Mouse (Mus musculus) NIH3T3 (cell line): ENCODE measurements at regions not wholly inside any gene's neighbourhood (a gene's known extent, or its start where the extent isn't known, plus 50 kb on each side); places are given as distances from the start of the nearest gene placed in this dataset.
A peak's percentile ranks its signal among the peaks of the same experiment; 100 is the strongest.

Experiments used
- DNase-seq: peaks from one replicate; pipeline ENCODE4 v3.0.0-alpha.2; 2012; ENCODE audit warnings: low read depth

DNA sequence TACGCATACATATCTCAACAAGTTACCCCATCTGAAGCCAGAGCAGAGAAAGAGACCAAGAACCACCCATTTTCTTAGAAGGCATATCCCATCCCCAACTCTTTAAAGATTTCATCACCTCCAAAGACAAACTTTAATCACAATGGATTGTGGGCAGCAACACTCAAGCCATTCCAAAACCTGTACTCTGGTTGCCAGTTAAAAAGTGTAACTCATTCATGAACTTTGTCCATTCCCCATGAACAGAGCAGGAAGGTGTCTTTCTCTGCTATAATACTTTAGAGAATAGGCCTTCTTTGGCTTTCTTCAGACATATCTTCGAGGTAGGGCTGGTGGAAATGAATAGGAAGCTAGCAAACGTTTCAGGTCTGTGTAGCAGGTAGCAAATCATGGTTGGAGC lies 160.4 kb downstream of the Fzd1 start:
- DNase-seq = no peak

DNA sequence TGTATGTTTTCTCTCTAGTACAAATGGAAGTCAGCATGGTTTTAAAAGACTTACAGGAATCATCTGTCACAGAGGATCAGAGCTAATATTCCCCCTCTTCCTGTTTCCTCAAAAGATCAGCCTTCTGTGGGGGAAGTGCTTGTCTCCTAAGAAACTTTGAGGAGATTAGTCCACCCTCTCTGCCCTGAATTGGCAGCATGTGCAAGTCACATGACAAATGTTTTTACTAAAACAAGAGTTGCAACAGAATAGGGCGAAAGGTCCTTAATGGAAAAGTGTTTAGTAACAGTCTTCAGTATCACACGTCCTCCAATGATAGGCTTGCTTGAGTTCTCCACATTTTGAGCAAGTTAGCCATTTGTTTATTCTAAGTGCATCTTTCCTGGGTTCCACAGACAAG lies 162.8 kb downstream of the Fzd1 start:
- DNase-seq = peak; percentile 67

DNA sequence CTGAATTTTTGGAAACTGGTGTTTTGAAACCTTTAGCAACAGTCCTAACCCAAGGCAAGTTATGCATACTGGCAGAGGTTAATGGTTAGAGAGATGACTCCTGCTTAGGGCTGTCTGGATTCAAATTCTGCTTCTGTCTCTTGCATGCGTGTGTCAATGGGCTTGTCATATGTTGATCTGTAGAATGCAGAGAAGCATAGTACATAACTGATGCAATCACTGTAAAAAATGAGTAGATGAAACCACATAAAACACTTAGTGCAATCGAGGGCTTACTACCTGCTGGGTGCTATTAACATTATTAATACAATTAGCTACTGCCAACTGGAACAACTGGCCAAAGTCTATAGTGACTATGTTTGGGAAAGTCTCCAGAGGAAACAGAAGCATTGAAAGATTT lies 163.3 kb downstream of the Fzd1 start:
- DNase-seq = no peak

DNA sequence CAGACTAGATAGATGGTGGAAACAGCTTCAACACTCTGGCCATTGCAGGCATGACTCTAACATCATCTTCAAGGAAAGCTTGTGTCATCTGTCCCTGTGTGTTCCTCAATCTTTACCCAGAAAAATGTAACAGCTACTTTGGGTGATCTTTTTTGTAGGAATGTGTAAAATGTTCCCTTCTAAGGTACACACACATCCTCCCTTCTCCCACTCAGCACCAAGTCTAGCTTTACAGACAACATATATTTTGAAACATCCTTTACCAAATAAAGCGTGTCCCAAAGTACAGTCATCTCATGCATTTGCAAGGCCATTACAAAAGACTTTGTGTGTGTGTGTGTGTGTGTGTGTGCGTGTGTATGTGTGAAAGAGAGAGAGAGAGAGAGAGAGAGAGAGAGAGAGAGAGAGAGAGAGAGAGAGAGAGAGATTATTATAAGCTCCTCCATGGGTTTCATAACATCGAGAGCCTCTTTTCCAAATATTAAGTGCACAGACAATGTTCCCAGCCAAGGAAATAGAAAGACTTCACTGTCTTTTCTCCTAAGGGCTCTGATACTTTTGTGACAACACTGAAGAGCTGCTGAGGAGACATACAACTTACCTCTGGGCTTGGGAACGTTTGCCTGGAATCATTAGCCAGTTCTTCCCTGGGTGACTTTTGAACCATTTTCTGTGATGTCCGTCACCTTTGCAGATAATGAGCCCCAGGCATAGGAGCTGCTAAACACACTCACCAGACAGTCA lies 164.0 kb downstream of the Fzd1 start:
- no peak for DNase-seq

DNA sequence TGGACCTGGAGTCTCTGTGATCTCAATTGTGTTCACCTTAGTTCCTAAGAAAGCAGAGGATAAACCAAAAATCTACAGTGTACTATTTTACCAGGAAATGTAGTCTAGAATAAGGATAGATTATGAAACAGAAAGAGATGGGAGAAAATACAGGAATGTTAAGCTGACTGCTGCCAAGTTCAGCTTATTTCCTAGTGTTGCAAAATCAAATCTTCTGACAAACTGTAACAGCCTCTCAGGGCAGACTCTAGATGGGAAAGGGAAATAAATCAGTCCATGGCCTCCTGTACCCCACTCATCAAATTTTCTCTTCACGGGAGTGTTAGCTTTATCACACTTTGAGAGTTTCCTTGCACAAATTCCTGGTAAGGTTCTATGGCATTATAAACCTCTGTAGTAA lies 166.1 kb downstream of the Fzd1 start:
- DNase-seq = peak; percentile 62

DNA sequence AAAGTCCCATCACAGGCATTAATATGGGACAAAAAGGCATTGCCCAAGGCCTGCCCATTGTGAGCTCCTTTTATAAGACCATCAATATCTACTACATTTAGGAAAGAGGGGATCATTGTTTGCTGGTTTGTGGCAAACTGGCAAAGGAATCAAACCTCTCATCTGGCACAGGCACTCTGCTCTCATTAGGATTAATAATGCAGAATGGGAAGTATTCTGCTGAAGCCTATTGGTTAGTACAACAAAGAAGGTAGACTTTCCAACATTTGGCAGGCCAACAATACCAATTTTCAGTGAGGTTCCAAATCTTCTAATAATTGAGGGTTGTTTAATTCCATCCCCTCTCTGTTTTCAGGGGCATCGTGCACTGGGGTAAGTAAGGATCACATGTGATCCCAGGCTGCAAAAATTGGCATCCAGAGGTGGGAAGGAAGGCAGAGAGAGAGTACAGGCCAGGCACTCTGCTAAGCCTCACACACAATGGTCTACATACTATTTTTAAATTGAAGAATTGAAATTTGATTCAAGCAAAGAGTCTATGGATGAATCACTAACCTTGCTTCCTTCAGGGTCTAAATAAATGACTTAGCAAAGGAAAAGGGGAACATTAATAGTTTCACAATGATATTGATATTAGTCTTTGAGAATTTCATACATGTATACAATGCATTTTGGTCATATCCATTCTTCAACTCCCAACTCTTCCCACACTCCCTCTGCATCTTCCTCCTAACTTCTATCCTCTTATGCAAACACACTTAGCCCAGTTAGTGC lies 174.9 kb downstream of the Fzd1 start:
- DNase-seq = no peak

DNA sequence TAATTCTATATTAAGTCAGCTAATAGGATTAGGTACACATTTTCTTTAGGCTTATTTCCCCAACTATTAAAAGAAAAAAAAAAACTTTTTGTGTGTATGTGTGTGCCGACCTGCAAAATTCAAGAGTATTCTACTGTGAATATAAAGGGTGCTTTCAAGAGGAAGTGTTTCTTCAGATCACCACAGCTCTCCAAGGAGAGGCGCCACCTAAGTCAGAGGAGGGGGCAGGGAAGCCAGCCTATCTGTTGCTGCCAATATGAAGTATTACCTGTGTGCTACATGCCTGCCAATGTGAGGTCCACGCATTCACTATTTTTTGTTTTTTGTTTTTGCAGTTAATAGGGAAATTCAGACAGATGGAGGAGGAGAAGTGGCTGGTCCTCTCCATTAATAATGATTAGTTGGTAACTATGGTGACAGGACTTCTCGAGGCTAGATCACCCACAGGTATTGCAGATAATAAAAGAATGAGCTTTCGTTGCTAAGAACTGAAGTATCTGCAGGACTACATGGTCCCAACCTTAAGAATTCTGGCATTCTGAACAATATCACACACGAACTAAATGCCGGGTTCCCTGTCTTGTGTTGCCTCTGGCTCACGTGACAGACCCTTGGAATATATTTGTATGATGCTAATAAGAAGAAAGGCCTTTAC lies 177.5 kb downstream of the Fzd1 start:
- no peak for DNase-seq

DNA sequence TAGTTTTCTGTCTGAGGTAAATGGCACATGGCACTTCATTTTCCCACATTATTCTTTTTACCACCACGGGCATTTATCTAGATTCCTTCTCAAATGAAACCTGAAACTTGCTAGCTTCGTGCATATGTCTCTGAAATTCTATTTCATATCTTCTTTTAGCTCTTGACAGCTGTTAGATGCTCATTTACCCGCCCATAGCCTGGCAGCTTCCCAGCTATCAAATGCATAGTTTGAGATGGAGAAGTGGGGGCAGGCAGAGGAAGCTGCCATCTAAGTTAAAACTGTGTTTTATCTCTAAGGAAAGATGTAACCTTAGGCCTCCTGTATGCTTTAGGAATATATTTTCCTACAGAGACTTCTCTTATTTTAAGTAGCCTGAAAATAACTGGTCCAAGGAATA lies 179.0 kb downstream of the Fzd1 start:
- peak; percentile 7 for DNase-seq

DNA sequence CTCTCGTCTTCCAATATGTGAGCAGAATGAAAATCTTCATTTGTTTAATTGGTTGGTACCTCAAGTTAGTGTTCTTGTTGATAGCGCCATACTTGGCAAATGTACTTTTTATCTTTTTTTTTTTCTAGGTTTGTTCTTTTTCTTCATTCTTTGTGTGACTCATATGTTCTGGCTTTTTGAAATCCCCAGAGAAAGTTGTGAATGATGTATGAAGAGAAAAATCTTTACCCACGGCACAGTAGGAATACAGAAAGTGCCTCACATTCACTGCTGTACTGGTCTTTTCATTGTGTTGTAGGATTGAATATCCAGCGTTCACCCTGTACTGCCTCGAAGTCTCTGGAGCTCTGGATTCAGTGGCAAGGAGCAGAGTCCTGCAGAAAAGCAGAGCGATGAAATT lies 180.7 kb downstream of the Fzd1 start:
- DNase-seq = peak; percentile 58

DNA sequence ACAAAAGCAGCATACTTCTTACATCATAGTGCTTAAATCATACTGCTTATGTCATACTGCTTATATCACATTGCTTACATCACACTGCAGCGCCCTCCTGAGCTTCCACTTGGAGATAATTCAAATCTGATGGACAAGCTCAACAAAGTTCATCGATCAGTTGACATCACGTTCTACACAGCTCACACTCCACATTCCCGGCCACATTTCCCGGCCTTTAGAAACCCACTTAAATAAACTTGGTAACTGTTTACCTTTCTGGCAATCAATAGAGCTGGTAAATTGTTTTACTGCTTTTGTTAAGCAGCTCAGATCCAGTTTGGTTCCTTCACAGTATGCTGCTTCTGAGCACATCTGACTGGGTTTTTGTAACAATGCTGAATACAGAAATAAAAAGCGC lies 194.0 kb downstream of the Fzd1 start:
- DNase-seq = no peak

DNA sequence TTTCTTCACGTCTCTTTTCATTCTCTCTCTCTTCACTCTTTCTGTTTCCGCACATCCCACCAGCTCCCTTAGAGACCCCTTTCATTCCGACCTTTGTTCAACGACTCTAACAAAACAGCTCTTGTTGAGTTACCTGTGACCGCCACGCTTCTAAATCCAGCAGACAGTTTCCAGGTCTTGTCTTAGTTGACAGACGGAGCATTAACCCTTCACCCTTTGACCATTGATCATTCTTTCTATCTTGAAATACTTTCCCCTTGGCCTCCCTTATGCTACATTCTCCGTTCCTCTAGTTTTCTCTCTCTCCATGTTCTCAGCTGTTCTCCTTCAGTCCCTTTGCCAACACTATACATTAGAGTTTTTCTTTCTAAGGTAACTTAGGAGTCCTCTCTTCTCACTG lies 196.2 kb downstream of the Fzd1 start:
- DNase-seq = no peak

DNA sequence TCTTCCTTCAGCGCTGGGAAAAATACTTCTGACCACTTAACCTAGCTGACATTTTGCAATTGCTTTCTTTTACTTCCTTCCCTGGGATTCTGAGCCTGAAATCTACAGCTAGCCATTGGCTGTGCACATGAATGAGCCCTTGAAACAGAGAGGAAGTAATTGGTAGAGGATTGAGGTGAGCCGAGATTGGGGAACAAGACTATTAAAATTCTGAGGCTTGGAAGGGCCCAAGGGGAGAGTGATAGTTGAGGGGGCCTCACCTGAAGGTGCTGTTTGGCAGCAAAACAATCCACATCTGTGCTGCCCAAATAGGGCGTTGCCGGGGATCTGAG lies 196.7 kb downstream of the Fzd1 start:
- DNase-seq = no peak

DNA sequence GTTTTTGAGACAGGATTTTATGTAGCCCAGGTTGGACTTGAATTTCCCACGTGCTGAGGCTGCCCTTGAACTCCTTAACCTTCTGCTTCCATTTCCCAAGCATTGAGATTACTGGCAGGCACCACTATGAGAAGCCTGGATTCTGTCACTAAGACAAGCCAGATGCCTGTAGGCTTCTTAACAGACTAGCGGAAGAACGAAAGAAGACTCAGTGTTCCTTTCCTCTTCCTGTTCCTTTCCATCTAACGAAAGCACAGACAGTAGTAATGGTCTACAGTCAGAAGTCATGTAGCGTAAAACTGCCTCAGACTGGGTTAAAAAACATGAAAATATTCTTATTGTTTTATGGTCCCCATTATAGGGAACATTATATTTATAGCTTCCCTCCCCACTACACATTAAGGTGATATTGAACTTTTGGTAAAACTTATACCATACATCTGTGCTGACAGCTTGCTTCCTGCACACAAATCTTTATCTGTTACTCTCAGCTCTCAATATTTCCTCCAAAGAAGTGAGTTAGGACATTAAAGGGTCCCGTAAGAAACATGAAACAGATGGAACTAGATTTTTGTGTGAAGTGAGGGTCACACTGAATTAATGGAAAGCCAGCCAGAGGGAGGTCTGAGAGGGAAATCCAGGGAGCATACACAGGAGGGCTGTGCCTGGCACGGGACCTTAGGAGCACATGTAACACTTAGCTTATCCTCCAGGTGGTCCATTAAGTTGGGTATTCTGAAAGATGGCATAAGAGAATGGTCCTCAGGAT lies 197.3 kb downstream of the Fzd1 start:
- DNase-seq = no peak

DNA sequence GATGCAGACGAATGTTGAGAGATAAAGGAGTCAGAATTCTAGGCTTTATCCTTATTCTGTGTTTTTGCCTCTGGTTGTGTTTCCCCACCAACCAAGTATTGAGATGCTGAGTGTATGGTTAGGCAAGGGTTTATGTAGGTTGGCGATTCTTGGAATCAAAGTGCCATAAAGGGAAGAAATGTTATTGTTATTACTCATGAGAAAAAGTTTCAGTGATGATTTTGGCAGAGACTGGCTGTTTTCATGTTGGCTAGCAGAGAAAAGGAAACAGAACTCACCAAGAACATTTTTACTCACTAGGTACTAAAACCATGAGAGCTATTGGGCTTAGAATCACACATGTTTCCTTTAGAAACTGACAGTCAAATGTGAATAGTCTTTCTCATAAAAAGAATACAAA lies 202.9 kb downstream of the Fzd1 start:
- peak; percentile 59 for DNase-seq

DNA sequence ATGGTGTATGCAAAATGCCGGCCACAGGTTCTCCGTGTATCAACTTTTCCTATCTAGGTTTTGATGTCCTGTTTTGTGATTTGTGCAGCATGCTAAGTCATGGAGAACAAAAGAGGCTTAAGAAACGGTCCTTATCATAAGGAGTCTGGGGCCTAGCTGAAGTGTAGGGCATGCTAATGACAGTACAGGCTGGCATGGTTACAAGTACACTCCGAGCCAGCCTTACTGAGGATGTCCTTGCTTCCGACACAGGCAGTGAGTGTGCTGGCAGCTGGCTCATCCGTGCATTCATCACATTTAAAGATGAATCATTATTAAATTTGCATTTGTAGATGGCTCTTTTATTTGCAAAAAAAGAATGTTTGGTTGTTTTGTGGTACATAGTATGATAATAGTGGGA lies 219.3 kb downstream of the Fzd1 start:
- DNase-seq = no peak

DNA sequence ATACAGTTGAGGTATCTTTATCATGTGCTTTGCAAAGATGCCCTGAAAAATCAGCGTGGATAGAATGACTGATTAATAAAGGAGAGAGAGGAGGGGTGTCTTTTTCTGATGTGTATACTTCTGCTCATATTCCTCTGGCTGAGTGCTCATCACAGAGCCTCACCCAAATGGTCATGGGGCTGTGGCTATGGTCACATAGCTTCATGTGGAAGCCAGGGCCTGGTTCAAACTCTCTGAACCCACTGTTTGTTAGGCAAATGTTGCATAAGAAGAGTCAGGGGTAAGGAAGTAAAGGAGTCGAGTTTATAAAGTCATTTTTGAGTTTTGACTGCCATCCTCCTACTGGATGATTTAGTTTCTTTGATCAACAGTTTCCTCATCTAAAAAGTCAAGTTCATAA lies 221.0 kb downstream of the Fzd1 start:
- no peak for DNase-seq

DNA sequence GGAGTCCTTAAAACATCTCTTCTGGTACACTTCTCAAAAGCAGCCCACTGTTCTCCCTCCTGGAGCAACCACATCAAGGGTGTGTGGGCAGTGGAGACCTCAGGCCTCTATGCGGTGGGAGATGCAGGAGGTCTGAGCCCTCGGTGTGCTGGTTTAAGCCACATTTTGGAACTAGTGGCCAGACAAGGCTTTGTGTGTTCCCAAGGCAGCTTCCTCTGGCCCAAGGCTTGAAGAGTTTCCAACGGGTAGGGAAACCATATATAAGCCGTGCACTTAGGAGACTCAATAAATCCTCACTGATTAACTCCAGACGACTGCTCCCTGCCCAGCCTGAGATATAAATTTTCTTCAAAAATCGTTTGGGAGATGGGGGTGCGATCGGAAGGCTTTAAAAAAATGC lies 221.9 kb downstream of the Fzd1 start:
- peak; percentile 32 for DNase-seq

DNA sequence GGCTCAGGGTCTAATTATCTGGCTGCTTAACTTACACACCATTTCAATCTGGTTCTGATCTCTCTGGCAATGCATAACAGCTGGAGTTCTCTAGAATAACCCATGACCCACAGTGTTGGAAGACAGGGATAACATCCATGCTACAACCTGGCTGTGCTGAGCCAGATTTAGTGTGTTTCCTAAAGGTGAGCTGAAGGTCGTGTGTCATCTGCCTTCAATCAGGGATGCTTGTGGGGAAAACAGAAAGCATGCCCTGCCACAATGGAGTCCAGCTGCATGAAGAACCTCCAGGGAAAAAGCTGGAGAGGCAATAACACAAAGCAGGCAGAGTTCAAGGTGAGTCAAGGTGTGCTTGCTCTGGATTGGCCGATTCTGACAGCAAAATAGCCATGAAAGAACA lies 223.3 kb downstream of the Fzd1 start:
- DNase-seq = no peak

DNA sequence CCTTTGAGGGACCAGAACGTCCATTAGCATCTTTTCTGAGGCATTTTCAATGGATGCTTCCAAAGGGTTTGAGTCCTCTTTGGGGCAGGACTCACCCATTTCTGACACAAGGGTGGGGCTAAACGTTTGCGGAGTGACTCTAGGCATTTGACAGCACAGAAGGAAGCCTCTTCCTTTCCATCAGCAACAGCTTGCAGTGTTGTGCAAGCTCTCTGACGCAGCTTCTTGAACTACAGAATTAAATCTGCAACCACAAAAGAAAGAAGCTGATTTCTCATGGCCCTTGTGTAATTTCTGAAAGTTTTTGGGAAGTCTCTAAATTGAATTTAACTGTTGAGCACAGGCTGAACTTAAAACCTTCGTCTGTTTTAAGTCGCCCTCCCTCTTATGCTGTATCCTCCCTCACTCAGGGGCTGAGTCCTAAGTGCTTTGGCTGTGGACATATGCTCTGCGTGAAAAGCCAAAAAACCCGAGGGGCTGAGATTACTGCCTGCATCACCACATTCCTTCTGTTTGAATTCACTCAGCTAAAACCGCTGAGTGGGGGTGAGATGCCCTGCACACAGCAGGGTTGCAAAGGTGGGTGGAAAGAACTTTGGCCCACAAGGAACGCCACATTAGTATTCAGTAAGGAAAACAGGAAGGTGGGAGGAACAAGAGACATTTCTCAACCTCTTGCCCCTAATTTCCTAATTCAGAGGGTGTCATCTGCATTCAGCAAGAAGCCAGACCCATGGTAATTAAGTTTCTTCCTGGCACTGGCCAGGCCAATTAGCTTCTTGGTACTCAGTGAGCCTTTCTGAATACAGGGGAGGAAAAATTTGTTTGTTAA lies 227.4 kb downstream of the Fzd1 start:
- peak; percentile 85 for DNase-seq

DNA sequence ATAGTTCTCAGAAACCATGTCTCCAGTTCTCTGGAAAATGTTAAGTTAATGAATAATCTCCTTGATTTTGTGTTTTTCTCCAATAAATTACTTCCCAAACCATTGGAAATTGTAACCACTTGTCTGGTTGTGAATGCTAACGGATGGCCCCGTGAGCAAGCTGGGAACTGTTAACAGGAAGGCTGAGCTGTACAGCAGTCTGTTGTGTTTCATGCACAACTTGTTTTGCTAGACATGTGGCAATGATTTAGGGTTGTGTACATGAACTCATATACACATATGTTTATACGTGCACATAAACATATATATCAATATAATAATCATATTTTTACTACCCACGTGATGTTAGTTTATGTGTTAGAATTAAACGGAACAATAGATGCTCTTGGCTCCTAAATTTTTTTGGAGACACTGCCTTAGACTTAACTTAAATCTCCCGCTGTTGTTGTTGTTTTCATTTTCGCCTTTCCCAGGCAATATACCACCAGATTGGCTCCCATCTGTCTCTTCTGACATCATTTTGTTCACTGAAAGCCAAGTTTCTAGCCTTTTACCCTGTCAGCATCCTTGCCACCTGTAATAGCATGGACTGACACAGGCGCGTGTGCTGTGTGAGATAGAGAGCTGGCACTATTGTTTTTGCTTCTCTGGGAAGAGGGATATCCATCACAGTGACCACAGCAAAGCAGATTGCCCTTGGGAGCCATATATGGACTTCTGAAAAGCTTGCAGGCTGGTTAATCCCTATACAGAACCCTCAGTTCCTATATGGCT lies 231.6 kb downstream of the Fzd1 start:
- no peak for DNase-seq

DNA sequence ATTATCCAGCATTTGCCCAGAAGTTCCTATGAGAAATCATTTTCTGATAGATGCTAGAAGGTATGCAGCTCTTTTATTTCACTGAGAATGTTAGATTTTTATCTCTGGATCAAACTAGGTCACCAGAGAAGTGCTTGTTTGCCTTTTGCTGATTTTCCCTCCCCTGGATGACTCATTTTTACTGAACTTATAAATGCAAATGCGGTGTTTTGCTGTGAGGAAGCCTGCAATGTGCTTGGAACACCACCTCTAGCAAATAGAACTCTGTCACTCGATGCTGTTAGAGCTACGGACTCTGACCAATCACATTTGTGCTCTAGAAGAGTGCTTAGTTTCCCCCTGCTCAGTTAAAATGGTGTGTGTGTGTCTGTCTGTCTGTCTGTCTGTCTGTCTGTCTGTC lies 257.2 kb downstream of the Fzd1 start:
- DNase-seq = no peak
